In genomic region chr10:78787566-78788087, GRCm38 (mm10) we compare ENCODE assay signal across 8 mouse cellular contexts. TPM values are rescaled to one million over a fixed set of nuclear protein-coding genes. Genes with fewer than 3 reads are reported as not detected.
A peak's percentile ranks its signal among the peaks of the same experiment; 100 is the strongest.
DNase-seq lines count a peak whose midpoint lies in the region; ATAC-seq lines count a peak whose summit lies in the region.

No protein-coding gene starts in this region.

- peak overlapping the region; percentile 84 for H3K27ac ChIP-seq in hindbrain, embryonic 15.5 days (replicated peaks)
- H3K27ac ChIP-seq in lung, embryonic 16.5 days (ENCODE audit: low read length), result no peak overlapping the region

- ATAC-seq in hindbrain, embryonic 15.5 days (ENCODE audit: low FRiP score, low read depth), result peak; percentile 99
- peak; percentile 94 for ATAC-seq in lung, embryonic 16.5 days (ENCODE audit: low read depth)
- ATAC-seq in inflammation-experienced regulatory T-cells, adult 6 months, result no peak

- peak overlapping the region; percentile 59 for H3K4me2 ChIP-seq in hindbrain, embryonic 15.5 days
- peak overlapping the region; percentile 65 for H3K4me2 ChIP-seq in lung, embryonic 16.5 days (ENCODE audit: low read depth, low read length)

- H3K9me3 ChIP-seq in hindbrain, embryonic 15.5 days, result no peaks in the 10 kb centered on the region
- no peaks in the 10 kb centered on the region for H3K9me3 ChIP-seq in lung, embryonic 16.5 days (ENCODE audit: control insufficient read depth, low read length)

- peak overlapping the region; percentile 56 for H3K9ac ChIP-seq in hindbrain, embryonic 15.5 days
- peak overlapping the region; percentile 65 for H3K9ac ChIP-seq in lung, embryonic 16.5 days (ENCODE audit: low read length)

- no peaks in the 10 kb centered on the region for H3K27me3 ChIP-seq in hindbrain, embryonic 15.5 days
- no peaks in the 10 kb centered on the region for H3K27me3 ChIP-seq in lung, embryonic 16.5 days (ENCODE audit: control insufficient read depth, insufficient read depth, low read depth, low read length)

- peak overlapping the region; percentile 52 for H3K4me3 ChIP-seq in hindbrain, embryonic 15.5 days
- peak overlapping the region; percentile 45 for H3K4me3 ChIP-seq in lung, embryonic 16.5 days (ENCODE audit: low read length)

- 8% methylated on average over 22 of the region's 22 CpGs for WGBS in hindbrain, embryonic 15.5 days
- WGBS in lung, embryonic 16.5 days, result 5% methylated on average over 22 of the region's 22 CpGs

- H3K4me1 ChIP-seq in hindbrain, embryonic 15.5 days (replicated peaks), result peaks cover 12% of the 10 kb centered on the region
- H3K4me1 ChIP-seq in lung, embryonic 16.5 days (replicated peaks; ENCODE audit: control insufficient read depth, insufficient read depth, low read length), result 0 out of 2 replicates have a peak, but pooled peaks cover 2% of the 10 kb centered on the region

- peak; percentile 86 for DNase-seq in adrenal gland, adult 2 months
- DNase-seq in embryo, embryonic 10.5 days (ENCODE audit: low spot score), result peak; percentile 83
- peak; percentile 70 for DNase-seq in gastrocnemius, postnatal 10 days
- peak; percentile 69 to 77 for DNase-seq in layer of hippocampus, postnatal 25 days (ENCODE audit: extremely low spot score in 1 of 2, low spot score in 1 of 2)
- peak; percentile 91 for DNase-seq in retina, postnatal 1 day

- no peaks in the 10 kb centered on the region; the same call in 1 of the 2 replicates for H3K36me3 ChIP-seq in hindbrain, embryonic 15.5 days
- H3K36me3 ChIP-seq in lung, embryonic 16.5 days (ENCODE audit: control insufficient read depth, insufficient read depth, low read length), result no peaks in the 10 kb centered on the region

RNA-seq across cellular contexts. Expression of gene Slc1a6, which starts 7.3 kb away (rescaled TPM):
- total RNA-seq in adrenal gland, adult 2 months (2021), result under 1 TPM in 1 of 2 experiments, not detected in 1; 0.21 TPM
- 0.04 and 0.57 TPM in 2 replicates for polyA plus RNA-seq in adrenal gland, adult 2 months (2012; rRNA removed)
- total RNA-seq in gastrocnemius, postnatal 10 days (2021), result under 1 TPM in 1 of 2 experiments, not detected in 1; 0.14 TPM
- polyA plus RNA-seq in hindbrain, embryonic 15.5 days (2015; fragmentation: Nextera tagmentation; extraction: Ambion mirVana), result 27.3 and 29.8 TPM in 2 replicates
- total RNA-seq in layer of hippocampus, postnatal 25 days (2021), result 10 to 100 TPM; 11.0 to 12.5 TPM
- polyA plus RNA-seq in lung, embryonic 16.5 days (2015; fragmentation: Nextera tagmentation; extraction: Ambion mirVana), result 0.63 and 0.83 TPM in 2 replicates
- polyA plus RNA-seq in inflammation-experienced regulatory T-cells, adult 6 months (2017; shearing (Covaris generic)), result not detected

RNA-seq across cellular contexts. Expression of gene Ccdc105, which starts 34.8 kb away (rescaled TPM):
- total RNA-seq in adrenal gland, adult 2 months (2021), result not detected
- polyA plus RNA-seq in adrenal gland, adult 2 months (2012; rRNA removed), result 0.07 TPM in 1 of 2 replicates, not detected in the other
- total RNA-seq in gastrocnemius, postnatal 10 days (2021), result not detected
- 0.39 and 0.65 TPM in 2 replicates for polyA plus RNA-seq in hindbrain, embryonic 15.5 days (2015; fragmentation: Nextera tagmentation; extraction: Ambion mirVana)
- under 1 TPM; 0.42 to 0.47 TPM for total RNA-seq in layer of hippocampus, postnatal 25 days (2021)
- 0.16 TPM in 2 replicates for polyA plus RNA-seq in lung, embryonic 16.5 days (2015; fragmentation: Nextera tagmentation; extraction: Ambion mirVana)
- not detected for polyA plus RNA-seq in inflammation-experienced regulatory T-cells, adult 6 months (2017; shearing (Covaris generic))

Comparison
In these comparisons a context has a peak if more than half of its experiments do, and no peak if none do; other contexts are left out.
1. RNA of gene Slc1a6, which starts 7.3 kb away (polyA plus RNA-seq): 27.3 to 29.8 TPM in hindbrain, embryonic 15.5 days; 0.63 to 0.83 TPM in lung, embryonic 16.5 days, 0.04 to 0.57 TPM in adrenal gland, adult 2 months and not detected in inflammation-experienced regulatory T-cells, adult 6 months; every median in the first group is over 10 times any median in the second.
2. Peak in every context shown above with its lines, with median percentiles within 50 percentile points of each other: DNase-seq.